Mouse (Mus musculus) lung, postnatal 14 days (tissue): ENCODE results near the gene Dnah2.
A peak's percentile ranks its signal among the peaks of the same experiment; 100 is the strongest.

Source experiments
- DNase-seq: peaks from one replicate; pipeline ENCODE4 v3.0.0; 2021

Gene Dnah2

DNA sequence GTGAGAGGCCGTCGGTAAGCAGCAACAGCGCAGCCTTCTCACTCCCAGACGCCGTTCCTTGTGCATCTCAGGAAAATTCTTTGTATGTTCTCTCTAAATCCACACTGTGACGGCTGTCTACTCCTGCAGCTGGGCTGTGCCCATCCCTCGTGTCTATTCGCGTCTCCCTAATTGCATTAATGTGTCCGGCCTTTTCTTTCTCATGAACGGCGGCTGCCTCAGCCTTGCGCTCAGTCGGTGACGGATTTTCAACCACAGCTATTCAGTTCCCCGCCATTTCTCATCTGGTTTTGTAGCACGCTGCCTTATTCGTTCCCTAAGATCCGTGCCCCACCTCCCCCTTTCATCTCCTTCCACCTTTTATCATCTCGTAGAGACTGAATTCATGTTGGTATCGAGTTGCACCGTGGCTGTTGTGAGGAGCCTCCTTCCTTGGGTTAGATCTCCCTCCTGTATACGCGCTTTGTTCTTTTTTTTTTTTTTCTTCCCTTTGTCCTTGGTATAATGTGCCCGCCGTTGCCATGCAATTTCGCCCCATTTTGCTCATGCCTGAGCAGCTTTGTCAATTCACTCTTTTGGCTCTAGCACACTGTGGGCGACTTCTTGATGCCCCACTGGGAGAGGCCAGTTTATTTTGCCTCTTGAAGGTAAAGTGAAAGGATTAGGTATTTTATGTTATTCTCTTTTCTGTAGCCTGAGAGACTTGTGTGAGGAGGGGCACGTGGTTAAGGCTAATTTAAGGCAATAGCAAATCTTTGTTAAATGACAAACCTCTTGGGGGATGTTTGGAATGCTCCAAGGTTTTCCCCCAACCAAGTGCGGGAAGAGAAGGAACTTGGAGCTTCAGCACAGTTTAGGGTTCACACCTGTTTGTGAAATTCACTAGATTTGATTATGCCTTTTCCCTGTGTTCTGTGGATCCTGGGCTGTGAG, 21.5 kb downstream of the Dnah2 start:
- no peak for DNase-seq

DNA sequence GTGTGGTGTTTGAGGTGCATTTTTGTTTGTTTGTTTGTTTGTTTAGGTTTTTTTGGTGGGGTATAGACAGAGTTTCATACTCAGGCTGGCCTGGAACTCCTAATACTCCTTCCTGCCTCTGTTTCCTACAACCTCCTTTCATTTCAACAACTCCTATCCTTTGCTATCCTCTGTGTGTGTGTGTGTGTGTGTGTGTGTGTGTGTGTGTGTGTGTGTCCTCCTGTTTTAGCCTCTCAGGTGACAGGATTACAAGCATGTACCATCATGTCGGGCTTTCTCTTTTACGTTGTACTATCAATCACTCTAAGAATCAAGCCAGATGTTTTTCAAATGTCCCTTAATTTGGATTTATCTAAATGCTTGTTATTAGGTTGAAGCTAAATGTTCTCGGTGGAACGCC, 22.3 kb downstream of the Dnah2 start:
- no peak for DNase-seq

DNA sequence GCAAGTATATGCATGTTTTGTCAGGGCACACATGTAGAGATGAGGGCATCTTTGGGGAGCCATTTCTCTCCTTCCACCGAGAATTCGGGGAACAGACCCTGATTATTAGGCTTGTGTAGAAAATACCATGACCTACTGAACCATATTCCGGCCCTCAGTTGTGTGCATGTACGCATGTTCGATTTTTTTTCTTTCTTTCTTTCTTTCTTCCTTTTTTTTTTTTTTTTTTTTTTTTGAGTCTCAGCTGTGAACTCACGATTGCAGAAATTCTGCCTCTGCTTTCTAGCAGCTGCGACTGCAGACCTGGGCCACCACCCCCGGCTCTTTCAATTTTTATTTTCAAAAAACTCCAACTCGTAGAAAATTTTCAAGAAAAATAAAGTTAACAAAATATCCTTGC, 23.2 kb downstream of the Dnah2 start:
- DNase-seq = no peak

DNA sequence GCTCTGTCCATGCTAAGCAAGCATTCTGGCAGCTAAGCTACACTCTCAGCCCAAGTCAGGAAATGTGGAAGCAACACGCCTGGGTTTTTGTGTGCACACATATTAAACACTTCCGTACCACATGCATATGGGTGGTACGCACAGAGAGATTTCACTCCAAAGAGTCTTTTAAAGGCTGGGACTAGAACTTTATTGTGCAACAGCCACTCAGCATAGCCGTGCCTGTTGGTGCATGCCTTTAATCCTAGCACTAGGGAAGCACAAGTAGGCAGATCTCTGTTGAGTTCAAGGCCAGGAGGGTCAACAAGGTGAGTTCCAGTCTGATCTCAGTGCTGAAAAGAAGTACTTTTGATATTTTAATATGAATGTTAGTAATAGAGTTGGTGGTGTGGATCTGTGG, 25.3 kb downstream of the Dnah2 start:
- no peak for DNase-seq

DNA sequence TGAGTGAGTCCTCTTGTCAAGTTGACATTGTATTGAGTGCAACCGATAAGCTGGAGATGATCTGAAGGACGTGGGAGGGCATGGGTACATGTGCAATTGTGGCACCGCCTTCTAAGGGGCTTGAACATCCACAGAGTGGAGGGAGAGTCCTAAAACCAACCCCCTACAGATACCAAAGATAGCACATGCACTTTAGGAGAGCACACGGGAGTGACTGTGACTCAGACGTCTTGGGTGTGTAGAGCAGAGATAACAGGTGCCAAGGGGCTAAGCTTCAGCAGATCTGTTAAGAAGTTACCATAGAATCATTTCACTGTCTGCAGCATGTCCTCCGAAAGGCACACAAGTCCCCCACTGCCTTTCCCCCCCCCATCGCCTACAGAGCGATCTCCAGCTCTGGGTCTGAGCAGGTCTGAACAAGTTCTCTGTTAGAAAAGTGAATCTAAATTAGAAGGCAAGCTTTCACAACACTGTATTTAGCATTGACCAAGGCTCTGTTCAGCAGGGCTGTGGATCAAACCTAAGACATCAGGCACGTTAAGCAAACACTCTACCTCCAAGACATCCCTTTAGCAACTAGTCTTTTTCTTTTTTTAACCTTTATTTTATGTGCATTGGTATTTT, 27.3 kb downstream of the Dnah2 start:
- no peak for DNase-seq

DNA sequence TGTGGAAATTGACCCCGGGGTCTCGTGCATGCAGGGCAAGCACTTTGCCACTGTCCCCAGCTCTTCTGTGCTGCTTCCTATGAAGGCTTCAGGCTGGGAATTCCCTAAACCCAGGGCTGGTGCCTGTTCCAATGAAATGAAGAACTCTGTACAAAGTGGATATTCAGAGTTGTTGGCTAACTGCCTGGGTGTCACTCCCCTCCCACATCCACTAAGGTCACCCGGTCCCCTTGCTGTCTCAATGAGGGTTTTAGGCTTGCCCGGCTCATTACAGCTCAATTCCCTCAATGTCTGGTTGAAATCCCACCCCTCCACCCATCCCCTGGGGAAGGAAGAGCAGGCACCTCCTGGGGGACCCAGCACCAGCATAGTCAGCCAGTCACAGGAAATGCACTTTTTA, 28.9 kb downstream of the Dnah2 start:
- DNase-seq = no peak

DNA sequence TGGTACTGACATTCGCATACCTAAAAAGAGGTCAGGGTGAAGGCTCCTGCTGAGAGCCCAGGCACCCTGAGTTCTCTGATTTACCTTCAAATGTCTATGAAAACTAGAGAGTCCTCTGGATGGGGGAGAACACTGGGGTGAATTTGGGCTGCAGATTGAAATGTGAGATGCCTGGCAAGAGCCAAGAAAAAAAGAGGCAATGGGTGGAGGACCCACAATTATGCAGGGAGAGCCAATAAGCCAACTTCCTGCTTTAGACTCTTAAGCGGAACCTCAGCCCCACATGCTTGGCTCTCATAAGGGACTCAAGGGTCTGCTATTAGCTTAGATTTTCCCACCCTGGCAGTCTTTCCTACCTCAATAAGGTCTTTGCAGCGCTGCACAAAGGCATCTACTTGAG, 32.2 kb downstream of the Dnah2 start:
- DNase-seq = peak; percentile 11

DNA sequence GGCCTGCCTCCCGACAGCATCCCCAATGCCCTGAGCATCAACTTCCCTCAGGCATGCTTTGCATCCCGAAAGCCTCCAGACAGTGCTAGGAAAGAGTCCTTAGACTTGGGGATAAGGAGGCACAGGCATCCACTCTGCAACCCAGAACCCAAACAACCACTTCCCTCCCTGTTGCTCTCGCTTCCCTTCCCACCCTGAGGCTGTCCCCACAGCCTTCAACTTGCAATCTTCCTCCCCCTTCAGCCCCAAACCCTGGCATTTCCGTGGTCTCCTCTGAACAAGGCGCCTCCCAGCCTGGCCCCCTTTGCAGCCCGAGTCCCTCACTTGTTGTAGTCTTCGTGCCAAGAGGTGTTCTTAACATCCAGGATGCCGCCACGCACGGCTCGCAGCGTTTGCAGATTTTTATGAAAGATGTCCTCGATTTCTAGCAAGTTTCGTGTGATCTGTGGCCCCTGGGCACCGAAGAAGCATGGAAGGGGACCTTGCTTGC, 32.7 kb downstream of the Dnah2 start:
- DNase-seq = no peak

DNA sequence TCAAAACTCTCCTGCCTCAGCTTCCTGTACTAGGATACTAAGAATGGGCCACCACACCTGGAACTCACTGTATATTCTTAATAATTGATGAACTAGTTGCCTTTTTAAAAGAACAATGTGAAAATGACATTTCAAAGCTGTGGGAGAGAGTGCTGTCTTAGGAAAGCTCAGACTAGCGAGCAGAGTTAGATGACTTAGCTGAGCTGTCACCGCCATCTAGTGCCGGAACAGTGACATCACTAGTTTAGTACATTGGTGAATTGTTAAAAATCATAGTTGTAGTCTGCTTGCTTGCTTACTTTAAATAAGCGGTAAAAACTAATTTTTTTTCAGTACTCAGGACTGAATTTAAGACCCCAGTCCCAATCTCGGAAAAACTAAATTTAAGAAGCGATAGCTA, 35.1 kb downstream of the Dnah2 start:
- peak; percentile 75 for DNase-seq

DNA sequence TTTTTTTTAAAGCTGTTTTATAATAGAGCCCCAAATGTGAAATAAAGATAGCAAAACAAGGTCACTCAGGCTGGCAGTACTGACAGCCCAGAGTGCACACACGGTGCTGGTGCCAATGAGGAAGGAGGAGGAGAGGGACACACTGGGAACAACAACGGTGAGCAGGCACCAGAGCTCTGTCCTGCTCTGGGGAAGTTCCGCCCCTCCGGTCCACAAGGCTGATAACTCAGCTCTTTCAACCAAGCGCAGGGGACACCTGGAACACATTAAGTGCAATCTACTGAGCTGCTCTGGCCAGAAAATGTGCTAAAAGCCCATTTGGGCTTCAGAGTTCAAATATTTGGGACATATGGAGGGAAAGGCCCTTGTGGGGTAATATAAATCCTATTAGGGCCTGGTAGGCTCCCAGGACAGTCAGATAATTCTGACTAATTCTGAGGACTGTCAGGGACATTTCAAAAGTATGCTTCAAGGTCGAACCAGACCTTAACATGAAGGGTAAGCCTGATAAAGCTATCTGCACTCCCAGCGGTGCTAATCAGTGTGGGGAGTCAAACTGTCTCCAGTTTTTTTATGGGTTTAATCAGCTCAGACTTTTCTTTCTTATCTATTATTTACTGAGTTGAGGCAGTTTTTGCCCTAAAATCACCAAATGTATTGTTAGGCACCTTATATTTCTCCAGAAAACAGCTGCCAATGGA, 38.0 kb downstream of the Dnah2 start:
- no peak for DNase-seq

DNA sequence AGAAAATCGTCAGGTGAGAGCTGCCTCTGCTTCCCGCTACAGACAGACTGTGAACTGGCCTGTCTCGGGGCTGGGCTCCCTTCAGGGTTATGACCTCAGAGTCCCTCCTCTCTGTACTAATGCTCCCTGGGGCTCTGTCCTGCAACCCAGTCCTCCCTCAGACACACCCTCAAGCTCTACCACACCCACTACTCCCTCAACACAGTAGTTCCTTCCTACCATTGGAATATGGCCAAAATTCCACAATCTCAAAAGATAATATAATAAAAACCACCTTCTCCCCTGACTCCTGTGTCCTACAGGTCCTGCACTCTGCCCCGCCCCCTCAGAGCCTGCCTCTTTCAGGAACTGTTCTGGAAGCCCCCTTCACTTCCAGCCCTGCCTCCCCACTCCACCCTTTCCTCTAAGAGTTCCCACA, 45.0 kb downstream of the Dnah2 start:
- DNase-seq = peak; percentile 32

DNA sequence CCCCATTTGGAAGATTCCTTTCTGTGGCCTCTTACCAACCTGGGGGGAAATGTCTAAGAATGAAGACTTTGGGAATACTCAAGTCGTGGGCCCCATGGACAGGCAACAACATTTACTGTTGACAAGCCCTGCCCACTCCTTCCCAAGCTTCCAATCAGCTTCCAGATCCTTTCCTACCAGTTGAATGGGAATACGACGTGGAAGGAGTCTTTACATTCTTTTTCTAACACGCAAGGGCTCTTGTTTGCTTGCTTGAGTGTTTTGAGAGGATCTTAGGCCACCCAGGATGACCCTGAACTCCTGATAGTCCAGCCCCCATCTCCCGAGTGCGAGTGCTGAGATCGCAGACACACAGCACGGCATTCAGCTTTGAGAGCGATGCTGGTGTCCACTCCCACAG, 47.4 kb downstream of the Dnah2 start:
- DNase-seq = no peak

DNA sequence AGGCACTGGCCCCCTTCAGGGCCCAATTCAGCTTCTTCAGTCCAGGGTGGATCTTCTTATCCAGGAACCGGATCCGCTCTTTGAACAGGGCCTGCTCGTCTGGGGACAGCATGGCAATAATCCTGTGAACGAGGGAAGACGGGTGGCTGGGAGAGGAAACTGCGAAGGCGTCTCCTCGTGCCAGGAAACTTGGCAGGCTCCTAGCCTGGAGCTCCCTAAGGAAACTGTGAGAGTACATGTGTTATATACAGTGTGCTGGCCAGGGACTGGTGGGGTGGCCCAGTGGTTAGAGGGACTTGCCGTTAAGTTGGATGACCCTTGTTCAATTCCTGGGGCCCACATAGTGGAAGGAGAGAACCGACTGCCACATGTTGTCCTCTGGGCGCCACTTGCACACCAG, 49.8 kb downstream of the Dnah2 start:
- DNase-seq = peak; percentile 34

DNA sequence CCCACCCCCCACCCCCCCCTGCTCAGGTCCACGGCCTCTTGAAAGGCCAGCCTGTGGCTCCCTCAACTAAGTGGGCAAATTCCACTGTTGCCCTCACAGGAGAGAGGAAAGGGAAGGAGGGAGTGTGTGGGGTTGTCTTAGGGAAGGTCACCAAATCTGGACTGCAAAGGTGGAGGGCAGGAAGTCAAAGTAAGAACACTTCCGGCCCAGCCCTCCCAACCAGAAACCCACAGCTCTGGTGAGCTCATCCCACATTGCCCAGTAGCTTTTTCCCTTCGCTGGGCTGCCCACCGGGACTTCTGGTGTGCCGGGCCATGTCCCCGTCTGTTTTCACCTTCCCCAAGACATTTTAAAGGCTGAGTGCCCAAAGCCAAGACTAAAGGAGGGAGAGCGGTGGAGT, 57.2 kb downstream of the Dnah2 start:
- DNase-seq = no peak

DNA sequence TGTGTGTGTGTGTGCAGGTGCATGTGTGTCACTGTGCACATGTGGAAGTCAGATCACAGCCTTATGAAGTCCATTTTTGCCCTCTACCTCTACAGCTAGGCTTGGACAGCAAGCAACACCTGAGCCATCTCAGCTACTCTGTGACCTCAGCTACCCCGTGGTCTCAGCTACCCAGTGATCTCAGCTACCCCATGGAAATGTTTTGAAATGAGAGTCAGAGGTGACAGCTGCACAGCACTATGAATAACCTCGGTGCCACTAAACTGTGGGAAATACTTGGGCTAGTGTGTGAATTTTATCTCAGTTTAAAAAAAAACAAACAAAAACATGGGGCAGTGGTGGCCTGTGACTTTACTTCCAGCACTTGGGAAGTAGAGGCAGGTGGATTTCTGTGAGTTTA, 58.0 kb downstream of the Dnah2 start:
- no peak for DNase-seq

DNA sequence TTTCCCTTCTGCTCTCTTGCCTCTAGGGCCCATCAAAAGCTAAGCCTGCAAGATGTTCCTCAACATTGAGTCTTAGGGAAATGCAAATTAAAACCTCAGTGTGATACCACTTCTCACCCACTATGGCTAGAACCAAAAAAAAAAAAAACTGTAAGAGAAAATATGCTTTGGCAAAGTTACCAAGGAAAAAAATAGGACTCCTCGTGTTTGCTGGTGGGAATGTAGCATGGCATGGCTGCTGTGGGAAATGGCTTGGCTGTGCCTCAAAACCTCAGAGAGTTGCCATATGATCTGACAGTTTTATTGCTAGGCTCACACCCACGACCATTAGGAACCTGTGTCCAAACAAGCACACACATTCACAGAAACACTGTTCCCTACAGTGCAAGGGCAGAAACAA, 61.4 kb downstream of the Dnah2 start:
- no peak for DNase-seq

DNA sequence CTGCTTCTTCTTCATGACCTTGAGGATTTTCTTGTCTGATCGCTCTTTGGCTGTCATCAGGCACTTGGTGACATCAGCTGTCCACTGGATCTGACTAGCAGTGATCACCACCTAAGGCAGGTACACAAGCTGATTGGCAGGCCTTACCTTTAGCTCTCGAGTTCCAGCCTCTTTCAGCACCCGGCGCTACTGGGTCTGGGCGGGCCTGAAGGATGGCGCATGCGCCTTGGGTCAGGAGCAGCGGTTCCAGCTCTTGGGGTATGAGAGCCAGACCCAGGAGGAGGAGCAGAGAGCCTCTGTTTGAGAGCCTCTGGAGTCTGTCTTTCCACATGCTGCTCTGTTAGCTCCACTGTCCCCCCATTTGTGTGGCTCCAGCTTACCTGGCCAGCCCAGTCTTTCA, 71.3 kb downstream of the Dnah2 start:
- DNase-seq = no peak

DNA sequence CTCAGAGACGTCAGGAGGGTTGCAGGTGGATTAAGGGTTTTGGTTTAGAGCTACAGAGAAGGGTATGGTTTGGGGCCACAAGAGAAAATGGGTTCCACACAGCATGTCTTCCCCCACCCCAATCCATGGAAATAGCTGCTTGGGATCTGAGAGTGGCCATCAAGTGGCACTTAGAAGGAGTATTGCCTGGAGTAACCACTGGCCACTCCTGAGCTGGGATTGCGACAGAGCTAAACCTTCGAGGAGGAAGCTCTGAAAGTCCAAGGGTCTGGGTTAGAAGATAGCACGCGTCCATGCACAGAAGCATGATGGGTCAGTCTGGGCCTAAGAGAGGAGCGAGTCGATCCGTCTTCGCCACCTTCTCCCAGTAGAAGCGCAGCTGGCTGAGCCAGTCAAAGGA, 72.1 kb downstream of the Dnah2 start:
- DNase-seq = peak; percentile 48

DNA sequence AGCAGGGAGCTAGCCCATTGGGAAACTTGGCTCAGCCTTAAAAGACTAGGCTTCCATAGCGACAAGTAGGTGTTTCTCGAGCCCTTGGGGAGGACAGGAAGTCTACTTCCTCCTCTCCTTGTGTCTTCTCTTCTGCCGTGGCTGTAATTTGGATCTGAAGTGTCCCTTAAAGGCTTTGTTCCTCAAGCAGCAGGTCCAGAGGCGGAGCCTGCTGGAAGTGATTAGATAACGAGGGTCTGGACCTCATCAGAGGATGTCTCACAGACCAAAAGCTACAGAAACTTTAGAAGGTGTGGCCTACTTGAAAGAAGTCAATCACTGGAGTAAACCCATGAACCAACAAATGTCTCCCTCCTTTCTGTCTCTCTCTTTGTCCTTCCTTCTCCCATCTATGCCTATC, 74.2 kb downstream of the Dnah2 start:
- no peak for DNase-seq

DNA sequence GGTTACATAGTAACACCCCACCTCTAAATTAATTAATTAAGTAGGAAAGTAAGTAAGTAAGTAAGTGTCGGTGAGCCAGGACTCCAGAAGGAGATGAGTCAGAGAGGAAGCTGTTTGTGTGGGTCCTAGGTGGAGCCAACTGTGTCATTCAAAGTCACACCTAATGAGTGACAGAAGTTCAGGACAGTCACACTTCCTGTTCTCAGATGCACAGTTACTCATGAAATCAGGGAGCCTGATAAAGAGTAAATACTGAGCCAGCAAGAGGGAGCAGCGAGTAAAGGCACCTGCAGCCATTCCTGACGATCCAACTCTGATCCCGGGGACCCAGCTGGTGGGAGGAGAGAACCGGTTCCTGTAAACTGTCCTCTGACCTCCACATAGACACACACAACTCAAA, 76.2 kb downstream of the Dnah2 start:
- no peak for DNase-seq

DNA sequence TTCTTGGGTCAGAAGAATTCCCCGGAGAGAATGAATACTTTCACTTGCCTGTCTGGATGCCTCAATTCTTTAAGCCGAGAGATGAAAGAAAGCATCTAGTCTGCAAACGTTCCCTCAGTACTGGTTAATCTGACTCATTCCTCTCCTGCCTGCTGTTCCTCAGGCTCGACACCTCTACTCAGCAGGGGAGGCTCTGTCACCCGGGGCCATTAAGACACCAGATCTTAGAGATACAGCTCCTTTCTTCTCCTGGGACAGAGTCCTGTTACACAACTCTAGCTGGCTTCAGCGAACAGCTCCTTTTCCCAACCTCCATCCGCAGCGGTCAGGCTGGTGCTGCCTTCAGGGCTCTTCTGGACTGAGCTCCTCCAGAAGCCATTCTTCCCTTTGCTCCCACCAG, 77.4 kb downstream of the Dnah2 start:
- DNase-seq = no peak

DNA sequence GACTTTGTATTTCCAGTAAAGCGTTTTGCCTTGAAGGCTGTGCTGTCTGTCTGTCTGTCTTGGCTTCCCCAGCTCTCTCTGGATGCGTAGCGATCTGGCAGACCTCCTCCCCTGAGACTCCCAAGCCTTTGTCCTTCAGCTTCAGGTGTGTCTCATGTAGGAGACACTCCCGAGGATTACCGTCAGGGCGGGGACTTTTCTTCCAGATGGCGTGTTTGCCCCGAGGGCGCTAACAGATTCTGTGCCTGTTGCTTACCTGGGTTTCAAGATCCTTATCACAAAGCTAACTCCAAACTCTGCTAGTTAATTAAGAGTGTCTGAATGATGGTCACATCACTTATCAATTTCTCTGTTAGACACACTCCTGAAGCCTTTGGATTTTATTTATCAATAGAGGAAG, 79.6 kb downstream of the Dnah2 start:
- DNase-seq = no peak

DNA sequence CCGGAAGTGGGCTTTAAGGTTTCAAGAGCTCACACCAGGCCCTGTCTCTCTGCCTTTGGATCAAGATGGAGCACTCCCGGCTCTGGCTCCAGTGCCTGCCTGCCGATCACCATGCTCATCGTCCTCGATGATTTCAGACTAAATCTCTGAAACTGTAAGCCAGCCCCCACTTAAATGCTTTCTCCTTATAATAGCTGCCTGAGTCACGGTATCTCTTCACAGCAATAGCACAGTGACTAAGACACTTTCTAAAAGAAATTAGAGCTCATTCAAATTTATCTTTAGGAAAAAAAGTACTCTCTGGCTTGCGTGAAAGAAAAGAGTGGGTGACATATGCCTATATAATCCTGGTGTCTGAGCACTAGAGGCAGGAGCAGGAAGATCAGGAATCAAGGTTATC, 84.9 kb downstream of the Dnah2 start:
- DNase-seq = no peak

DNA sequence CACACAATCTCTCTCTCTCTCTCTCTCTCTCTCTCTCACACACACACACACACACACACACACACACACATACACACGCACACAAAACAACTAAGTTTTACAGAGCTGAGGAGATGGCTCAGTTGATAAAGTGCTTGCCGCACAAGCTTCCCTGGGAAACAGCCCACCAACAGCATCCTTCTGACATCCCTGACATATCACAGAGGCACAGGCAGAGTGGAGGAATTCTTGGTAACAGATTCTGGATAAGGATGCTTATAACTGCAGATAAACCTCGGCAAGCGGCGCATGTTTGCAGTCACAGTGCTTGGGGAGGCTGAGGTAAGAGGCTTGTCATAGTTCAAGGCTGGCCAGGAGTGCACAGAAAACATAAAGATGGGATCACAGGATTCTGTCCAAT, 87.3 kb downstream of the Dnah2 start:
- DNase-seq = no peak
